Mouse (Mus musculus): ENCODE results near the gene Dapk2. TPM values are rescaled to one million over a fixed set of nuclear protein-coding genes. Genes with fewer than 3 reads are reported as not detected.

The Dapk2 gene
- polyA plus RNA-seq, 1 experiment from 2014 or later: 12.3 TPM

DNA sequence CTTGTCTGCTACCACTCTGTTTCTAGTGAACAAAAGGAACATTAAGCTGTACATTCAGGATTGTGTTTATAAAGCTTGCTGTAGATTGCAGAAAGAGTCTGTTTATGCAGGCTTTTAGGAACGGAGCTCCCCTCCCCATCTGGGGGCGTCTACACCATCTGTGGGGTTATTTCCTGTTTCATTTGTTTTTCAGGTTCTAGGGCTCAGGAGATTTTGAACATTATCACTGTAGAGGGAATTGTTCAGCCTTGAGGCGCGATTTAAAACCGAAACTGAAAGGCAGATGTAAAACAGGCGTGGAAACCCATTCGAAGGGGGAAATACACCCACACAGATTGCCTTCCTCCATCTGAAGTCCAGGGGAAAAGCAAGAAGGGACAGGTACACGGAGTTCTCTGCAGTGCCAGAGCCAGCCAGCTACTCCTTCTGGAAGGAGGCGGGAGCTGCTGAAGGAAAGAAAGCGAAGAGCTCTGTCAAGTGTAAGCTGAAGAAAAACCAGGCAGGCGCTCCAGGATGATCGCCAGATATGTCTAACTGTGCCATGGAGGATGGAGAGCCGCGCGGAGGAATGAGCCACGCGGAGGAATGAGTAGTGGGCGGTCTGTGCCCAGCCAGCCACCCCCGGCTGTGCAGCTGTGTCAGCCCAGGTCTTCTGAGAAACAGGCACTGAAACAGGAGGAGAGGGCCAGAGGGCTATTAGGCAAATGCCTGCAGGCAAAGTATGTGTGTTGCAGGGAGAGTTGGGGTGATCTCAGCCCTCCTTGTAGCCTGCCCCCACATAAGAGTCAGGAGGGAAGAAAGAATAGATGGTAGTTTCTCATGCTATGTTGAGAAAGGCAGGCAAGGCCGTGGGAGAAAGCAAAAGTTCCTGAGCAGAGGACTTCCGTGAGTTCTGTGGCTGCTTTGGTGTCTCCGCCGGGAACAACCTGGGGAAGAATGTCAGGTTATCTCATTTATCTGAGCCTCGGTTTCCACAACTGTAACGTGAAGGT lies 147.4 kb downstream of the Dapk2 start:
- Histone ChIP-seq H3K9me3 (replicated peaks) (no peaks in the 10 kb centered on the region), H3K4me1 (peaks cover 16% of the 10 kb centered on the region), H3K27me3 (replicated peaks) (no peaks in the 10 kb centered on the region), H3K4me3 (peak overlapping the region; percentile 45), H3K36me3 (no peaks in the 10 kb centered on the region), H3K4me2 (peak overlapping the region; percentile 61), H3K9ac (peak overlapping the region; percentile 48), H3K27ac (no peak overlapping the region)
- no peak for ATAC-seq
- WGBS (ENCODE audit: insufficient replicate concordance): 44% methylated on average over 25 of the region's 25 CpGs

DNA sequence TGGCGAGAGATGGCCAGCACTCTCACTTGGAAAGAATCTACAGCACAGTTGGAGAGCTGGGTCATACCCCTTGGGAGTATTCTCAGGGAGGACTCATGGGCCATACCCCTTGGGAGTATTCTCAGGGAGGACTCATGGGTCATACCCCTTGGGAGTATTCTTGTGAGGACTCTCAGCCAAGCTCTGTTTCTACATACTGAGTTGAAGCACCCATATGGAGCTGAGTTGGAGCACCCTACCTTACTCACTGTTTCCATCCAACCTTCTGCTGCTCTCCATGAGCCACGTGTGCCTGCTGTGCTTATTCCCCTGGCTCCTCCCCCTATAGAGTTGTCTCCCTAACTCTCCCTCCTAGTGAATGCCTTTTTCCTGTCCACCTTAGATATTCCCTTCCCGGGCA lies 148.4 kb downstream of the Dapk2 start:
- H3K9ac ChIP-seq: no peak overlapping the region
- ATAC-seq: no peak
- no peaks in the 10 kb centered on the region for H3K36me3 ChIP-seq
- H3K9me3 ChIP-seq (replicated peaks): no peaks in the 10 kb centered on the region
- no peak overlapping the region for H3K4me2 ChIP-seq
- H3K27me3 ChIP-seq (replicated peaks): no peaks in the 10 kb centered on the region
- no peak overlapping the region for H3K4me3 ChIP-seq
- peaks cover 16% of the 10 kb centered on the region for H3K4me1 ChIP-seq
- no peak overlapping the region for H3K27ac ChIP-seq
- 59% methylated on average over 3 of the region's 3 CpGs for WGBS (ENCODE audit: insufficient replicate concordance)

DNA sequence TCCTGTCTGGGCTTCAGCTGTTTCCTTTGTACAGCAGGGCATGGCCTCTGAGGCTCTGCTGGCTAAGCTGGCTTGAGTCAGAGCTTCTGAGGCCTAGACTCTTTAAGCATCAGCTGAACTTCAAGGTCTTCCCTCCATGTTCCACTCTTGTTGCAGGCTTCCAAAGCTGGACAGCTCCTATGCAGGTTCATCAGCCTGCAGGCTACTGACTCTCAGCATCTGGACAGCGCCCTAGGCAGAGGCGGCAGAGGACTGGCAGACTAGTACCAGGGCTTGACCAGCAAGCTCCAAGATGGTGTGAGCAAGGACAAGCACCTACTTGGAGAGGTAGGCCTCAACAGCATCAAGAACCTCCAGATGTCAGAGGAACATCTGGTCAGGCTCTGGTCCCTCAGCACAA lies 149.3 kb downstream of the Dapk2 start:
- Histone ChIP-seq H3K27me3 (replicated peaks) (no peaks in the 10 kb centered on the region), H3K4me2 (no peak overlapping the region), H3K4me3 (no peak overlapping the region), H3K9ac (no peak overlapping the region), H3K36me3 (no peaks in the 10 kb centered on the region), H3K27ac (no peak overlapping the region), H3K9me3 (replicated peaks) (no peaks in the 10 kb centered on the region), H3K4me1 (peaks cover 16% of the 10 kb centered on the region)
- ATAC-seq: no peak
- WGBS (ENCODE audit: insufficient replicate concordance): 16% methylated on average over 2 of the region's 2 CpGs

DNA sequence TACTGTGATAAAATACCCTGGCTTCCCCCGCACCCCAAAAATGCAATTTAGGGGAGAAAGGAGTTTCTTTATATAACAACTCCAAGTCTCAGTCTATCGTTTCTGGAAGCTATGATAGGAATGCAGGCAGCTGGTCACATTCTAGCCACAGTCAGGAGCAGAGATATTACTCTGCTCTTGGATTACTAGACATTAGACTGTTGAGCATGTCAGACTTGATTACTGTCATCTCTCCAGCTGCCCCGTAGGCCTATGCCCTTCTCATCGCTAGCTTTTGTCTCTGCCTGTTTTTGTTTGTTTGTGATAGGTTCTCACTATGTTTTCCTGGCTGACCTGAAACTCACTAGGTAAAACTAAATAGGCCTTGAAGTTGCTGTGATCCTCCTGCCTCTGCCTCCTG lies 150.7 kb downstream of the Dapk2 start:
- H3K36me3 ChIP-seq: no peaks in the 10 kb centered on the region
- no peaks in the 10 kb centered on the region for H3K9me3 ChIP-seq (replicated peaks)
- H3K4me1 ChIP-seq: peaks cover 16% of the 10 kb centered on the region
- ATAC-seq: no peak
- no peak overlapping the region for H3K4me3 ChIP-seq
- H3K27ac ChIP-seq: no peak overlapping the region
- H3K9ac ChIP-seq: no peak overlapping the region
- H3K4me2 ChIP-seq: no peak overlapping the region
- no peaks in the 10 kb centered on the region for H3K27me3 ChIP-seq (replicated peaks)
- WGBS (ENCODE audit: insufficient replicate concordance): 69% methylated on average over 4 of the region's 4 CpGs

DNA sequence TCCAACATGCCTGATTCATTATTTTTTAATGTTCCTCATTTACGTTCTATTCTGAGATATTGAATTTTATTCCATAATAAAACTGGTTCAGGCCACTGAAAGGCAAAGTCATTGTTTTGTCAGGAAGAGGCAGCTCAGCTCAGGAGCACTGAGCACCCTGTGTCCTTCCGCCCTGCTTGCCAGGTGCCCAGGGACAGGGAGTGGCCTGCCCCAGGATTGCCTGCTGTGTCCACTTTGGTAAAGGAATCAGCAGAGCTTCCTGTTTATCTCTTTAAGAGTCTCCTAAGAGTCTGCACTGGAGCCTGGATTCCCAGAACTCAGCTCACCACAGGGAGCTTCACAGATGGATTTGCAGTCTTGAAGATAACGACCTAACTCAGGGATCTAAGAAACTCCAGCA lies 153.4 kb downstream of the Dapk2 start:
- ATAC-seq: no peak
- H3K4me1 ChIP-seq: no peaks in the 10 kb centered on the region
- no peaks in the 10 kb centered on the region for H3K9me3 ChIP-seq (replicated peaks)
- H3K27me3 ChIP-seq (replicated peaks): no peaks in the 10 kb centered on the region
- no peak overlapping the region for H3K27ac ChIP-seq
- no peak overlapping the region for H3K9ac ChIP-seq
- H3K36me3 ChIP-seq: no peaks in the 10 kb centered on the region
- no peak overlapping the region for H3K4me2 ChIP-seq
- WGBS (ENCODE audit: insufficient replicate concordance): 36% methylated on average over 3 of the region's 3 CpGs
- no peak overlapping the region for H3K4me3 ChIP-seq

DNA sequence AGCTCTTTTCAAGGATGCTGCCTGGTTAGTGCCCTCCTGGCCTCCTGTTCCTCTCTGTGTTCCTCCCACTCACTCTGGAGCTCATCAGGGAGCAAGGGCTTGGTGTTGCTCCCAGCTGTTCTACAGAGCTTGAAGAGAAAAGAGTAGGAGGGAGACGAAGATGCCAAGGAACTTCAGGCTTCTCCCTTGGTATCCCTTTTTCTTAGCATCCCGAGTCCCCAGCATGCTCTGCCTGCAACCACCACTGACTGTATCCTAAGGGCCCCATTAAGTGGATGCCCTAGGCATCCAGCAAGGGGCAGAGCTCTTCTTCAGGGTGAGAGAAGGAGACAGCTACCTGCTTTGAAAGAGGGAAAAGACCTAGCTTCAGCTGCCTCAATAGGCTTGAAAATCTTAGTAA lies 158.6 kb downstream of the Dapk2 start:
- WGBS (ENCODE audit: insufficient replicate concordance): 42% methylated on average over 2 of the region's 2 CpGs
- H3K27me3 ChIP-seq (replicated peaks): 0 out of 2 replicates have a peak, but pooled peaks cover 2% of the 10 kb centered on the region
- H3K27ac ChIP-seq: no peak overlapping the region
- ATAC-seq: no peak
- H3K4me3 ChIP-seq: no peak overlapping the region
- no peaks in the 10 kb centered on the region for H3K9me3 ChIP-seq (replicated peaks)
- H3K9ac ChIP-seq: no peak overlapping the region
- no peaks in the 10 kb centered on the region for H3K36me3 ChIP-seq
- no peaks in the 10 kb centered on the region for H3K4me1 ChIP-seq
- H3K4me2 ChIP-seq: no peak overlapping the region

Other genes starting within 250 kb of the Dapk2 start
- gene Trip4, start 249.4 kb upstream of the Dapk2 start, polyA plus RNA-seq (2016; fragmentation: Nextera tagmentation; extraction: Ambion mirVana): 17.4 and 18.3 TPM in 2 replicates
- 7.1 and 7.4 TPM in 2 replicates for gene Csnk1g1, start 249.3 kb upstream of the Dapk2 start, polyA plus RNA-seq (2016; fragmentation: Nextera tagmentation; extraction: Ambion mirVana)
- 392 and 399 TPM in 2 replicates for gene Ppib, start 98.0 kb upstream of the Dapk2 start, polyA plus RNA-seq (2016; fragmentation: Nextera tagmentation; extraction: Ambion mirVana)
- 29.6 and 33.4 TPM in 2 replicates for gene Snx22, start 88.5 kb upstream of the Dapk2 start, polyA plus RNA-seq (2016; fragmentation: Nextera tagmentation; extraction: Ambion mirVana)
- gene Snx1, start 31.6 kb upstream of the Dapk2 start, polyA plus RNA-seq (2016; fragmentation: Nextera tagmentation; extraction: Ambion mirVana): 89.6 and 95.1 TPM in 2 replicates
- 199 TPM in 2 replicates for gene Ciao2a, start 31.6 kb upstream of the Dapk2 start, polyA plus RNA-seq (2016; fragmentation: Nextera tagmentation; extraction: Ambion mirVana)
- gene Herc1, start 192.2 kb downstream of the Dapk2 start, polyA plus RNA-seq (2016; fragmentation: Nextera tagmentation; extraction: Ambion mirVana): 35.8 and 37.9 TPM in 2 replicates